Mouse (Mus musculus): ENCODE measurements around the gene Ccr4. TPM values are rescaled to one million over a fixed set of nuclear protein-coding genes. Genes with fewer than 3 reads are reported as not detected.

Ccr4 gene
- not detected in 2 replicates for polyA plus RNA-seq (2016; fragmentation: Nextera tagmentation; extraction: Ambion mirVana)

DNA sequence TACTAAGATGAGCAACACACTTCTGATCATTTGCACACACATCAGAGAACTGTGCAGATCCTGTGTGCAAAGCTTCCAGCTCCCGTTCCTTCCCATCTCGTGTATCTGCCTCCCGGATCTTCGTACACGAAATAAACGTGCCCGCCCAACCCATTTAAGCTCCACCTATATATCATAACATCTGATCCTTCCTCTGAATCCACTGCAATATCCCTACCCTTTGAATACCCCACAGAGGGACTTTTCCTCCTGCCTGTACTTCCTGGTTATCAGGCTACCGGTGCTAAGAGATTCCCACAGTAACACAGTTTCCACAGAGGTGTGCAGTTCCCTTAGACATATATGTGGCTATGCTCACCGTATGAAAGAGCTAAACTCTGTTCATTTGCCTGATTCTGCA is at the start of gene Ccr4:
Gene Ccr4 (minus strand): TSS at position 101 of the 400 bp plus-strand sequence.
- H3K4me2 ChIP-seq (replicated peaks) = no peak within 1 kb of the TSS
- no peaks in the 10 kb centered on the region for H3K27me3 ChIP-seq
- H3K9me3 ChIP-seq (replicated peaks) = no peaks in the 10 kb centered on the region
- no peak within 1 kb of the TSS for H3K4me3 ChIP-seq
- ATAC-seq (ENCODE audit: low FRiP score) = no peak
- H3K27ac ChIP-seq = no peak within 1 kb of the TSS
- no peaks in the 10 kb centered on the region for H3K4me1 ChIP-seq
- WGBS = 89% methylated on average over 9 of the region's 9 CpGs
- peaks cover 10% of the 10 kb centered on the region for H3K36me3 ChIP-seq
- H3K9ac ChIP-seq = no peak within 1 kb of the TSS

GRCm38 (mm10) chr9:114553828-114554227 is 49.1 kb upstream of the Ccr4 start:
- no peak overlapping the region for H3K4me2 ChIP-seq (replicated peaks)
- no peaks in the 10 kb centered on the region for H3K27me3 ChIP-seq
- peaks cover 27% of the 10 kb centered on the region for H3K4me1 ChIP-seq
- H3K9ac ChIP-seq = no peak overlapping the region
- H3K27ac ChIP-seq = no peak overlapping the region
- H3K4me3 ChIP-seq = no peak overlapping the region
- no peak for ATAC-seq (ENCODE audit: low FRiP score)
- H3K9me3 ChIP-seq (replicated peaks) = no peaks in the 10 kb centered on the region
- no peaks in the 10 kb centered on the region for H3K36me3 ChIP-seq

GRCm38 (mm10) chr9:114550033-114550432 is 45.3 kb upstream of the Ccr4 start:
- Histone ChIP-seq H3K9me3 (replicated peaks) (no peaks in the 10 kb centered on the region), H3K4me3 (no peak overlapping the region), H3K9ac (no peak overlapping the region), H3K4me1 (peaks cover 48% of the 10 kb centered on the region), H3K27me3 (no peaks in the 10 kb centered on the region), H3K36me3 (no peaks in the 10 kb centered on the region), H3K27ac (no peak overlapping the region), H3K4me2 (replicated peaks) (no peak overlapping the region)
- 12% methylated on average over 6 of the region's 6 CpGs for WGBS
- no peak for ATAC-seq (ENCODE audit: low FRiP score)

GRCm38 (mm10) chr9:114549117-114549516 is 44.4 kb upstream of the Ccr4 start:
- Histone ChIP-seq H3K4me2 (replicated peaks) (no peak overlapping the region), H3K27ac (no peak overlapping the region), H3K36me3 (no peaks in the 10 kb centered on the region), H3K4me3 (no peak overlapping the region), H3K9ac (no peak overlapping the region), H3K9me3 (replicated peaks) (no peaks in the 10 kb centered on the region), H3K4me1 (peaks cover 48% of the 10 kb centered on the region), H3K27me3 (no peaks in the 10 kb centered on the region)
- ATAC-seq (ENCODE audit: low FRiP score) = no peak
- 7% methylated on average over 5 of the region's 5 CpGs for WGBS

- Histone ChIP-seq H3K9me3 (replicated peaks) (no peaks in the 10 kb centered on the region), H3K4me2 (replicated peaks) (no peak overlapping the region), H3K36me3 (no peaks in the 10 kb centered on the region), H3K4me1 (peaks cover 47% of the 10 kb centered on the region), H3K4me3 (no peak overlapping the region), H3K27me3 (no peaks in the 10 kb centered on the region), H3K27ac (0 out of 2 replicates have a peak overlapping the region, but pooled peaks have one; percentile 12), H3K9ac (no peak overlapping the region)
- no peak for ATAC-seq (ENCODE audit: low FRiP score)
- WGBS = 20% methylated on average over 4 of the region's 4 CpGs
Measured at GRCm38 (mm10) chr9:114548496-114548895, 43.8 kb upstream of the Ccr4 start.

DNA sequence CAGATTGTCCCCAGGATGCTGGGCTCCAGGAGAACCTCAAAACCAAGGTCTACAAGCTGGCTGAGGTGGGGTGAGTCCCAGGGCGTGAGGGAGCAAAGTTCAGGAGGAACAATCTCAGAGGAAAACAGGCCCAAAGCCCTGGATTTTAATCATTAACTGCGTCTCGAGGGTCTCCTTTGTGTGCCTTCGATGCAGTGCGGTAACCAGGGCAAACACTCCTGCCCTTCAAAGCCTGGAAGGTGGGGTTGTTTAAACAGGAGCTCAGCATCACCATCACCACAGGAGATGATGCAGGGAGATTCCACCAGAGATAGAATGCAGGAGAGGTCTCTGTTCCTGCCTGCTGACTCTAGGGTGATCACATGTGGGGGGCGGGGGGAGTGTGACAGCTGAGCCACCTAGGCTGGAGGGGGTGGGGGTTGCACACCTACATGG is 42.9 kb upstream of the Ccr4 start:
- Histone ChIP-seq H3K36me3 (no peaks in the 10 kb centered on the region), H3K9me3 (replicated peaks) (no peaks in the 10 kb centered on the region), H3K9ac (no peak overlapping the region), H3K27me3 (no peaks in the 10 kb centered on the region), H3K4me3 (no peak overlapping the region), H3K27ac (no peak overlapping the region), H3K4me2 (replicated peaks) (no peak overlapping the region), H3K4me1 (peaks cover 47% of the 10 kb centered on the region)
- 0 out of 2 replicates have a peak, but pooled peaks have one; percentile 20 for ATAC-seq (ENCODE audit: low FRiP score)
- WGBS = 23% methylated on average over 6 of the region's 6 CpGs

DNA sequence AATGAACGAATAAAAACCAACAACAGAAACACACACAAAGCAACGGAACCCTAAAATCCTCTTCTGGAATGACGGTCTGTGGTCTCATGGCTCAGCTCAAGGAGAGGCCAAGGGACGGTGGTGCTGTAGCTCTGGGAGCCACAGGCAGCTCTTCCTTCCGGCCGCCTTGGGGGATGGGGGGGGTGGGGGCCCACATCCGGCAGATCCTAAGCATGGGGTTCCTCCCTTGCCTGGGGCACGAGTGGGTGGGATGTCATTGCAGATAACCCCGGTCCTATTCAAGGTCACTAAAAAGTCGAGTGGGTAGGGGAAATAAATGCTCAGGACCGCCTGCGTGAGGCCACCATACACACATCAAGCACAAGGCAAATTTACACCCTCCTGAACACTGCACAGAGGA is 42.0 kb upstream of the Ccr4 start:
- Histone ChIP-seq H3K36me3 (no peaks in the 10 kb centered on the region), H3K4me2 (replicated peaks) (no peak overlapping the region), H3K27ac (no peak overlapping the region), H3K9me3 (replicated peaks) (no peaks in the 10 kb centered on the region), H3K9ac (no peak overlapping the region), H3K4me1 (peaks cover 42% of the 10 kb centered on the region), H3K27me3 (no peaks in the 10 kb centered on the region), H3K4me3 (no peak overlapping the region)
- 70% methylated on average over 12 of the region's 12 CpGs for WGBS
- ATAC-seq (ENCODE audit: low FRiP score) = no peak

DNA sequence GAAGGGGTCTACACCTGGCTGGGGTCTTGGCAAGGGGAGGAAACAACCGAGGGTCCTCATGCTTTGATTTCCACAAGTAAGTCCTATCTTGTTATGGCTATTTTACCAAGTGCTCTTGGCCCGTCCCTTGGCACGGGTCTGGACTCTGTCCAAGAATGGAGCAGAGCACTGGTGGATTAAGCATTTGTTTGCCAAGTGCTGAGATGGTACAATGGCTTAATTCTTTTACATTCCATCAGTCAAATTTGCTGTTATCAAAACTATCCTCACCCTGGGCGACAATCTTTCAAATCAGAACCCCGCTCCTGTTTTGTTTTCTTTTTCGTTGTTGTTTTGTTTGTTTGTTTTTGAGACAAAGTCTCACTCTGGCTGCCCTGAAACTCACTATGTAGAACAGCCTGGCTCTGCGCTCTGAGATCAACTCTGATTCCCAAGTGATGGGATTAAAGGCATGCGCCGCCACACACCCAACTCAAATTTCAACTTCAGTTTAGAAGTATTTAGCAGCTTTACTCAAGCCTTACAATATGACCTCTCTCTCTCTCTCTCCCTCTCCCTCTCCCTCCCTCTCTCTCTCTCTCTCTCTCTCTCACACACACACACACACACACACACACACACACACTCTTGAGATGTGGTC is 40.2 kb upstream of the Ccr4 start:
- Histone ChIP-seq H3K4me1 (peaks cover 47% of the 10 kb centered on the region), H3K36me3 (no peaks in the 10 kb centered on the region), H3K9ac (no peak overlapping the region), H3K4me2 (replicated peaks) (no peak overlapping the region), H3K4me3 (no peak overlapping the region), H3K27ac (no peak overlapping the region), H3K27me3 (no peaks in the 10 kb centered on the region), H3K9me3 (replicated peaks) (no peaks in the 10 kb centered on the region)
- no peak for ATAC-seq (ENCODE audit: low FRiP score)
- 51% methylated on average over 9 of the region's 9 CpGs for WGBS

DNA sequence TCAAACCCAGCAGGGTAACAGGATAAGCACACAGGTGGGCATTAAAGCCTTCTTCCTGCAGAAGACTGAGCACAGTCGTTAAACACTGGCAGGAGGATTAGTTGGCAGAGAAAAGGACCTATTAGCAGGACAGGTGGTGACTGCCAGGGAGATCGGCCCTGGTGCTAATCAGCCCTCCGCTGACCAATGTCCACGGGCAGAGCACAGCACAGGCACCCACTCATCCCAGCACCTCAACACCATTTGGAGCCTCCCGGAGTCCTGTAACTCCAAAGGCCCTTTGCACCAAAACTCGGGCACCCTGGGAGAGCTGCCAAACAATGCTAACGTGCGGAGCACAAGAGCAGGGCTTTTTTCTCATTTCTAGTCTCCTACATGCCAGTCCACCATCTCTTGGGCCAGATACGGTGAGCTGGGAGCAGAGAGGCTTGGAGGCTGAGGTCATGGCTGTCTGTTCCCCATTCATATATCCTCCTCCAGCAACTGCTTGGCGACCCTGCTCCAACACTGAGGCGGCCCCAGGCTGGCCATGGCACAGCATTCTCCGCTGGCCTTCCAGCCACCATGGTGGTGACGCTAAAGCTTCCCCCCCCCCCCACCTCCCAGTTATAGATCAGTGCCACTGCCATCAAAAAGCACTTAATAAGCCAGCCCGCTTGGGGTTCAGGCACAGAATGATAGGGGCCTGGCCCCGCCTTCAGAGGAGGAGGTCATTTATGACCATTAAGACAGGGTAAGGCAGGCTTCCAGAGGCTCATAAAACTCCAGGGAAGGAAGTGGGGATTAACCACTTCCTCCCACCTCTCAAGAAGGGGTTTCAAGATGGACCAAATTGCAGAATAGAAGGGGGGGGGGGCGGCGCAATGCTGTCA is 39.4 kb upstream of the Ccr4 start:
- peaks cover 47% of the 10 kb centered on the region for H3K4me1 ChIP-seq
- H3K36me3 ChIP-seq = no peaks in the 10 kb centered on the region
- H3K27ac ChIP-seq = peak overlapping the region; percentile 23; the same call in 1 of the 2 replicates
- no peak overlapping the region for H3K4me2 ChIP-seq (replicated peaks)
- H3K9me3 ChIP-seq (replicated peaks) = no peaks in the 10 kb centered on the region
- H3K4me3 ChIP-seq = no peak overlapping the region
- no peak overlapping the region for H3K9ac ChIP-seq
- no peak for ATAC-seq (ENCODE audit: low FRiP score)
- WGBS = 71% methylated on average over 17 of the region's 17 CpGs
- H3K27me3 ChIP-seq = no peaks in the 10 kb centered on the region

DNA sequence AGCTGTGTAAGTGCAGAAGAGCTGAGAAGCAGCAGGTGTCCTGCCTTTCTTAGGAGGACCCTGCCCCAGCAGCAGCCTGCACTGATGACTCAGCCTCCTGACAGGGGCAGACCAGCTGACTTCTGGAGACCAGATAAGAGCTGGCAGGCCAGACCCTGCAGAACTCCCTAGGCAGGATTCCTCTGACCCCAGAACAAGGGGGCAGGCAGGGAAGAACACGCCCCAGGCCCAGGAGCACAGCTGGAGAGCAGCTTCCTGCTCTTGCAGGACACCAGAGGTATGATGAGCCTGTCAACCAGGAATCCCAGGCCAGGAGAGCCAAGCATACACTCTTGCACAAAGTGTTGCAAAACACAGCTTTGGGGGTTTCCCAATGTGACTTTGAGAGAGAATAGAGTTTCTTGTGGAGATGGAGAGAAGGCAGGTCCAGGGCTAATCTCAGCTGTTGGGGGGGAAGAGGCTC is 36.6 kb upstream of the Ccr4 start:
- Histone ChIP-seq H3K27ac (no peak overlapping the region), H3K9me3 (replicated peaks) (no peaks in the 10 kb centered on the region), H3K9ac (no peak overlapping the region), H3K36me3 (no peaks in the 10 kb centered on the region), H3K4me2 (replicated peaks) (no peak overlapping the region), H3K4me3 (no peak overlapping the region), H3K27me3 (no peaks in the 10 kb centered on the region), H3K4me1 (peaks cover 43% of the 10 kb centered on the region)
- WGBS = 39% methylated on average over 1 of the region's 1 CpGs
- no peak for ATAC-seq (ENCODE audit: low FRiP score)

GRCm38 (mm10) chr9:114538996-114539563 is 34.4 kb upstream of the Ccr4 start:
- H3K4me3 ChIP-seq = no peak overlapping the region
- H3K9me3 ChIP-seq (replicated peaks) = no peaks in the 10 kb centered on the region
- H3K27me3 ChIP-seq = no peaks in the 10 kb centered on the region
- no peak overlapping the region for H3K27ac ChIP-seq
- 66% methylated on average over 7 of the region's 7 CpGs for WGBS
- no peak overlapping the region for H3K4me2 ChIP-seq (replicated peaks)
- H3K36me3 ChIP-seq = no peaks in the 10 kb centered on the region
- ATAC-seq (ENCODE audit: low FRiP score) = no peak
- H3K4me1 ChIP-seq = peaks cover 27% of the 10 kb centered on the region
- no peak overlapping the region for H3K9ac ChIP-seq

- ATAC-seq (ENCODE audit: low FRiP score) = peak; percentile 29; the same call in 1 of the 2 replicates
- Histone ChIP-seq H3K27me3 (no peaks in the 10 kb centered on the region), H3K9ac (no peak overlapping the region), H3K4me2 (replicated peaks) (no peak overlapping the region), H3K4me1 (peaks cover 27% of the 10 kb centered on the region), H3K27ac (no peak overlapping the region), H3K36me3 (no peaks in the 10 kb centered on the region), H3K4me3 (no peak overlapping the region), H3K9me3 (replicated peaks) (no peaks in the 10 kb centered on the region)
- 27% methylated on average over 2 of the region's 2 CpGs for WGBS
Measured at GRCm38 (mm10) chr9:114536628-114537027, 31.9 kb upstream of the Ccr4 start.

Data from hindbrain, embryonic 12.5 days (tissue).